Mouse (Mus musculus): ENCODE measurements around the gene Vmn2r17.

The Vmn2r17 gene

GRCm38 (mm10) chr5:109419388-109419787, at the start of gene Vmn2r17:
Gene Vmn2r17 (plus strand): TSS chr5:109419688.
- DNase-seq (ENCODE audit: low spot score): no peak

GRCm38 (mm10) chr5:109466576-109467506, 47.4 kb downstream of the Vmn2r17 start:
- DNase-seq (ENCODE audit: low spot score): peak; percentile 10

DNA sequence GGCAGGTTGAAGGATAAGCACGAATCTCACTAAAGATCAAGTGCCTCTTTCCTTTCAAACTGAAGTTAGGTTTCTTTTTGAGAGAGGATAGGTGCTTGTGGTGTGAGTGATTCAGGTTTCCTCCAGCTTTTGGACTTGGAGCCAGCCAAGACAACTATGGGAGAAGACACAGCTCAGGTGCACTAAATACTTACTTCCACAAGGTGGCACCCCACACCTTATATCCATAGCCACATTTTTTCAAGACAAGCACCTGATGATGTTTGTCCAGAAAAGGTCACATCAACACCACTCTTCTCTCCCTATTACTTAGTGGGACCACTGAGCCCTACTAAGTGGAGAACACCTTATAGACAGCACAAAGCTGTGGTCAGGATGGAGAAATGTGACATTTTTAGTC, 87.2 kb downstream of the Vmn2r17 start:
- peak; percentile 4 for DNase-seq (ENCODE audit: low spot score)
